Mouse (Mus musculus) spleen, adult 2 months (tissue): ENCODE data around the gene Mei1. TPM values are rescaled to one million over a fixed set of nuclear protein-coding genes. Genes with fewer than 3 reads are reported as not detected.

Experiments used
- DNase-seq, 2 experiments: peaks; one replicate each; pipeline versions ENCODE4 v3.0.0 to v3.0.0-alpha.2; 2012 to 2021; ENCODE audit warnings: low spot score in 2 of 2, low read depth in 1 of 2
- H3K27ac ChIP-seq: fragments of 200-500 bp; 2 replicates; pipeline ENCODE4 v1.5.1; 2012; ENCODE audit warnings: low read length, inconsistent platforms; ENCODE audit not compliant: insufficient read depth
- H3K27me3 ChIP-seq: fragments of 200-500 bp; 2 replicates; pipeline ENCODE4 v1.6.1; 2012; ENCODE audit warnings: mild to moderate bottlenecking, moderate library complexity, low read length, inconsistent platforms; ENCODE audit not compliant: control insufficient read depth, insufficient read depth
- H3K36me3 ChIP-seq: fragments of 200-500 bp; 2 replicates; pipeline ENCODE4 v1.6.1; 2012; ENCODE audit warnings: mild to moderate bottlenecking, low read length, inconsistent platforms; ENCODE audit not compliant: control insufficient read depth, insufficient read depth
- H3K4me1 ChIP-seq: fragments of 200-500 bp; 2 replicates; pipeline ENCODE4 v1.6.1; 2011; ENCODE audit warnings: inconsistent platforms; ENCODE audit not compliant: control insufficient read depth, insufficient read depth, insufficient read length
- H3K4me3 ChIP-seq: fragments of 200-500 bp; 2 replicates; pipeline ENCODE4 v1.5.1; 2011; ENCODE audit warnings: mild to moderate bottlenecking, inconsistent platforms; ENCODE audit not compliant: insufficient read depth, insufficient read length; ENCODE audit errors: extremely low read depth
- CTCF ChIP-seq: fragments of 200-500 bp; IDR thresholded peaks from 2 replicates; pipeline ENCODE4 v1.5.1; 2011; ENCODE audit warnings: mild to moderate bottlenecking, inconsistent platforms; ENCODE audit not compliant: insufficient read depth, insufficient read length, insufficient replicate concordance; ENCODE audit errors: extremely low read depth
- POLR2A ChIP-seq: fragments of 200-500 bp; IDR thresholded peaks from 2 replicates; pipeline ENCODE4 v1.6.1; 2011; ENCODE audit warnings: low read depth, low read length, inconsistent platforms
- WGBS: fragments of 180-500 bp; shearing (Covaris S2); methylation state at CpG from one replicate; pipeline ENCODE4 v1.1.7; 2018; 5-methylcytosine and 5-hydroxymethylcytosine counted together
- polyA plus RNA-seq: library from polyadenylated mRNA; depleted of rRNA; stranded (reverse); fragments of >200 nt; gene quantifications from 2 replicates; pipeline ENCODE4 v1.2.3, GENCODE M21; 2012; rRNA removed

The Mei1 gene
- polyA plus RNA-seq = 0.05 TPM in 1 of 2 replicates, not detected in the other

- 40% methylated on average over 40 of the region's 40 CpGs for WGBS
- TF ChIP-seq POLR2A (no peak), CTCF (no peak)
- Histone ChIP-seq H3K27me3 (0 out of 2 replicates have a peak, but pooled peaks cover 4% of the 10 kb centered on the region), H3K36me3 (no peaks in the 10 kb centered on the region), H3K27ac (no peak within 1 kb of the TSS), H3K4me1 (peaks cover 2% of the 10 kb centered on the region; the same call in 1 of the 2 replicates), H3K4me3 (no peak within 1 kb of the TSS)
- no peak for DNase-seq
These were observed at the start of gene Mei1 for GRCm38 (mm10) chr15:82069898-82070297. Mei1 (plus strand) TSS chr15:82069996.

GRCm38 (mm10) chr15:82022535-82023088 lies 47.2 kb upstream of the Mei1 start:
- Histone ChIP-seq H3K27ac (peak overlapping the region; percentile 10), H3K4me1 (peaks cover 4% of the 10 kb centered on the region; the same call in 1 of the 2 replicates), H3K4me3 (no peak overlapping the region), H3K27me3 (no peaks in the 10 kb centered on the region), H3K36me3 (peaks cover 6% of the 10 kb centered on the region)
- 38% methylated on average over 13 of the region's 13 CpGs for WGBS
- TF ChIP-seq CTCF = no peak
- no peak for TF ChIP-seq POLR2A
- DNase-seq = no peak

GRCm38 (mm10) chr15:82023965-82024635 lies 45.7 kb upstream of the Mei1 start:
- Histone ChIP-seq H3K27ac (no peak overlapping the region), H3K36me3 (peaks cover 10% of the 10 kb centered on the region), H3K4me1 (peaks cover 4% of the 10 kb centered on the region; the same call in 1 of the 2 replicates), H3K4me3 (no peak overlapping the region), H3K27me3 (no peaks in the 10 kb centered on the region)
- WGBS = 62% methylated on average over 6 of the region's 6 CpGs
- TF ChIP-seq POLR2A (no peak), CTCF (no peak)
- no peak for DNase-seq

- Histone ChIP-seq H3K4me1 (peaks cover 4% of the 10 kb centered on the region; the same call in 1 of the 2 replicates), H3K4me3 (no peak overlapping the region), H3K27ac (peak overlapping the region; percentile 25; the same call in 1 of the 2 replicates), H3K27me3 (no peaks in the 10 kb centered on the region), H3K36me3 (peaks cover 27% of the 10 kb centered on the region)
- 39% methylated on average over 7 of the region's 7 CpGs for WGBS
- TF ChIP-seq CTCF (no peak), POLR2A (no peak)
- no peak for DNase-seq
These were observed 42.5 kb upstream of the Mei1 start for GRCm38 (mm10) chr15:82027276-82027675.

GRCm38 (mm10) chr15:82027726-82028125 lies 42.1 kb upstream of the Mei1 start:
- TF ChIP-seq POLR2A (no peak), CTCF (no peak)
- Histone ChIP-seq H3K36me3 (peaks cover 27% of the 10 kb centered on the region), H3K4me1 (peaks cover 4% of the 10 kb centered on the region; the same call in 1 of the 2 replicates), H3K27ac (peak overlapping the region; percentile 25; the same call in 1 of the 2 replicates), H3K27me3 (no peaks in the 10 kb centered on the region), H3K4me3 (no peak overlapping the region)
- no peak for DNase-seq
- 25% methylated on average over 7 of the region's 7 CpGs for WGBS

- Histone ChIP-seq H3K4me3 (no peak overlapping the region), H3K36me3 (peaks cover 26% of the 10 kb centered on the region)
- TF ChIP-seq POLR2A (no peak), CTCF (no peak)
These were observed 37.4 kb upstream of the Mei1 start for GRCm38 (mm10) chr15:82032386-82032785.

GRCm38 (mm10) chr15:82033762-82034161 lies 36.0 kb upstream of the Mei1 start, which contains the start of gene Desi1:
Desi1 (minus strand) TSS chr15:82033862.
- Histone ChIP-seq H3K27me3 (no peaks in the 10 kb centered on the region), H3K36me3 (peaks cover 28% of the 10 kb centered on the region), H3K4me1 (no peaks in the 10 kb centered on the region), H3K27ac (no peak within 1 kb of the TSS), H3K4me3 (no peak within 1 kb of the TSS)
- WGBS = 92% methylated on average over 4 of the region's 4 CpGs
- DNase-seq = no peak
- no peak for TF ChIP-seq POLR2A
- no peak for TF ChIP-seq CTCF

More at GRCm38 (mm10) chr15:82032386-82032785, 37.4 kb upstream of the Mei1 start:
- H3K4me1 ChIP-seq = peaks cover 1% of the 10 kb centered on the region; the same call in 1 of the 2 replicates
- no peak overlapping the region for H3K27ac ChIP-seq
- no peak for DNase-seq
- 53% methylated on average over 7 of the region's 7 CpGs for WGBS
- H3K27me3 ChIP-seq = no peaks in the 10 kb centered on the region
